Mouse (Mus musculus) CH12.LX (cell line): Measurements from ENCODE around the gene Raver1. TPM values are rescaled to one million over a fixed set of nuclear protein-coding genes. Genes with fewer than 3 reads are reported as not detected.

Experiments used
- DNase-seq: peaks from one replicate; pipeline ENCODE4 v3.0.0-alpha.2; 2013; ENCODE audit errors: extremely low read depth
- H3K27ac ChIP-seq: 2 replicates; pipeline ENCODE4 v1.5.1; 2012; ENCODE audit warnings: low read depth, mild to moderate bottlenecking, control low read depth, moderate library complexity; ENCODE audit not compliant: insufficient read depth
- H3K27me3 ChIP-seq: replicated peaks from 2 replicates; pipeline ENCODE3; 2012; ENCODE audit warnings: inconsistent platforms
- H3K36me3 ChIP-seq, 2 experiments: replicated peaks in 1 of 2; 2 replicates each; pipeline versions ENCODE3 to v1.6.1; 2012; ENCODE audit warnings: inconsistent platforms in 1 of 2, low read length in 1 of 2, mild to moderate bottlenecking in 1 of 2, mixed read lengths in 1 of 2, moderate library complexity in 1 of 2; ENCODE audit not compliant: control insufficient read depth in 1 of 2, insufficient read depth in 1 of 2
- H3K4me1 ChIP-seq, 2 experiments: 2 replicates each; pipeline ENCODE4 v1.6.1; 2012; ENCODE audit warnings: inconsistent platforms in 1 of 2, moderate library complexity in 1 of 2; ENCODE audit not compliant: insufficient read depth in 2 of 2, control insufficient read depth in 1 of 2
- H3K4me2 ChIP-seq: 2 replicates; pipeline ENCODE4 v1.6.1; 2012; ENCODE audit warnings: low read depth, mild to moderate bottlenecking, control low read depth; ENCODE audit not compliant: poor library complexity, insufficient read depth, severe bottlenecking
- H3K4me3 ChIP-seq, 3 experiments: fragments of 150-350 bp in 1 of 3; sonication (generic) in 1 of 3; replicated peaks in 1 of 3; 2 replicates each; pipeline versions ENCODE3 to v1.5.1; 2011 to 2012; ENCODE audit warnings: low read depth in 2 of 3, low read length in 2 of 3, mild to moderate bottlenecking in 2 of 3, moderate library complexity in 2 of 3, control low read depth in 1 of 3, improper control_type of control experiment in 1 of 3, inconsistent platforms in 1 of 3, mixed read lengths in 1 of 3; ENCODE audit not compliant: poor library complexity in 1 of 3
- H3K79me2 ChIP-seq: replicated peaks from 2 replicates; pipeline ENCODE4 v1.6.1; 2012; ENCODE audit warnings: mild to moderate bottlenecking, moderate library complexity; ENCODE audit not compliant: control insufficient read depth, poor library complexity, insufficient read depth, severe bottlenecking; ENCODE audit errors: extremely low read depth
- H3K9ac ChIP-seq: 2 replicates; pipeline ENCODE4 v1.6.1; 2012; ENCODE audit warnings: low read depth, mild to moderate bottlenecking, control low read depth, moderate library complexity; ENCODE audit not compliant: insufficient read depth
- H3K9me3 ChIP-seq: replicated peaks from 2 replicates; pipeline ENCODE3; 2012; ENCODE audit warnings: low read length, inconsistent platforms, mixed read lengths
- BHLHE40 ChIP-seq: IDR thresholded peaks from 2 replicates; pipeline ENCODE4 v1.6.1; 2011; ENCODE audit warnings: mild to moderate bottlenecking, low read depth, low read length, improper control_type of control experiment
- E2F4 ChIP-seq: IDR thresholded peaks from 2 replicates; pipeline ENCODE4 v1.6.1; 2011; ENCODE audit warnings: low read depth, low read length, improper control_type of control experiment; ENCODE audit not compliant: insufficient replicate concordance
- EP300 ChIP-seq: IDR thresholded peaks from 2 replicates; pipeline ENCODE4 v1.6.1; 2011; ENCODE audit warnings: low read length, improper control_type of control experiment
- ETS1 ChIP-seq: conservative IDR thresholded peaks from 2 replicates; pipeline ENCODE4 v1.6.1; 2012; ENCODE audit warnings: low read depth, mild to moderate bottlenecking, inconsistent platforms, low read length, improper control_type of control experiment, moderate library complexity
- JUN ChIP-seq: IDR thresholded peaks from 2 replicates; pipeline ENCODE4 v1.6.1; 2011; ENCODE audit warnings: low read depth, mild to moderate bottlenecking, low read length, improper control_type of control experiment, moderate library complexity; ENCODE audit not compliant: insufficient read depth
- MAFK ChIP-seq: IDR thresholded peaks from 2 replicates; pipeline ENCODE4 v1.6.1; 2011; ENCODE audit warnings: low read length, improper control_type of control experiment; ENCODE audit not compliant: insufficient replicate concordance
- MAX ChIP-seq: IDR thresholded peaks from 2 replicates; pipeline ENCODE4 v1.6.1; 2011; ENCODE audit warnings: low read length, improper control_type of control experiment
- MXI1 ChIP-seq: IDR thresholded peaks from 2 replicates; pipeline ENCODE4 v1.6.1; 2011; ENCODE audit warnings: mild to moderate bottlenecking, low read depth, low read length, improper control_type of control experiment
- MYC ChIP-seq: IDR thresholded peaks from 2 replicates; pipeline ENCODE4 v1.6.1; 2011; ENCODE audit warnings: low read depth, mild to moderate bottlenecking, improper control_type of control experiment, low read length
- POLR2A ChIP-seq: IDR thresholded peaks from 2 replicates; pipeline ENCODE4 v1.6.1; 2011; ENCODE audit warnings: low read depth, mild to moderate bottlenecking, improper control_type of control experiment, low read length
- POLR2AphosphoS2 ChIP-seq: IDR thresholded peaks from 2 replicates; pipeline ENCODE4 v1.6.1; 2011; ENCODE audit warnings: low read depth, low read length, improper control_type of control experiment
- RCOR1 ChIP-seq: conservative IDR thresholded peaks from 2 replicates; pipeline ENCODE4 v1.6.1; 2012; ENCODE audit warnings: low read depth, mild to moderate bottlenecking, inconsistent platforms, low read length, improper control_type of control experiment
- SMC3 ChIP-seq: IDR thresholded peaks from 2 replicates; pipeline ENCODE4 v1.6.1; 2011; ENCODE audit warnings: low read depth, low read length, improper control_type of control experiment
- TBP ChIP-seq: conservative IDR thresholded peaks from 2 replicates; pipeline ENCODE4 v1.6.1; 2011; ENCODE audit warnings: low read depth, low read length, improper control_type of control experiment
- TCF12 ChIP-seq: IDR thresholded peaks from 2 replicates; pipeline ENCODE4 v1.6.1; 2014; ENCODE audit warnings: low read depth, mild to moderate bottlenecking, inconsistent platforms, low read length, improper control_type of control experiment
- UBTF ChIP-seq: IDR thresholded peaks from 2 replicates; pipeline ENCODE4 v1.6.1; 2012; ENCODE audit warnings: low read depth, mild to moderate bottlenecking, inconsistent platforms, low read length, improper control_type of control experiment, moderate library complexity
- ZMIZ1 ChIP-seq: IDR thresholded peaks from 2 replicates; pipeline ENCODE4 v1.6.1; 2012; ENCODE audit warnings: low read depth, mild to moderate bottlenecking, inconsistent platforms, low read length, improper control_type of control experiment
- ZNF384 ChIP-seq: IDR thresholded peaks from 2 replicates; pipeline ENCODE4 v1.6.1; 2012; ENCODE audit warnings: low read depth, low read length, improper control_type of control experiment, inconsistent platforms
- dilution Hi-C: fragments of 300-500 bp; cut with MboI; formaldehyde crosslinking; loops from 2 replicates; pipeline ENCODE4 v1.14.3; 2020; ENCODE audit warnings: low sequenced_read_pairs; ENCODE audit not compliant: extremely low pct_unique_long_range_greater_than_20kb, extremely low pct_ligation_motif_present
- in situ Hi-C: fragments of 300-500 bp; cut with MboI; formaldehyde crosslinking; loops from 3 replicates; pipeline ENCODE4 v1.14.3; 2019; ENCODE audit warnings: low sequenced_read_pairs, low pct_ligation_motif_present, low pct_unique_long_range_greater_than_20kb, mixed read lengths
- polyA plus RNA-seq: library from polyadenylated mRNA; unstranded; fragments of >175 nt; gene quantifications from 2 replicates; pipeline ENCODE4 v1.2.1, GENCODE M21; 2012; ENCODE audit warnings: low read depth; ENCODE audit not compliant: insufficient read length
- total RNA-seq, 2 experiments: library from RNA; depleted of rRNA; stranded (reverse); fragments of 300-350 nt in 1 of 2; fragments of >200 nt in 1 of 2; gene quantifications; 2 replicates each; pipeline ENCODE4 v1.2.3; 2012 to 2014

Gene Raver1
- total and polyA plus RNA-seq, 3 experiments = 18.9 to 101 (median 30.8) TPM

- DNase-seq = no peak
- Histone ChIP-seq H3K27me3 (no peaks in the 10 kb centered on the region), H3K4me3 (no peak overlapping the region), H3K36me3 (peaks cover 82 to 96% of the 10 kb centered on the region in 2 experiments), H3K9me3 (no peaks in the 10 kb centered on the region), H3K4me1 (peaks cover 0 to 13% of the 10 kb centered on the region in 2 experiments; a peak in 1 of 4 replicates), H3K27ac (no peak overlapping the region), H3K9ac (no peak overlapping the region), H3K79me2 (peaks cover 34% of the 10 kb centered on the region), H3K4me2 (no peak overlapping the region)
- TF ChIP-seq POLR2A = no peak
- no peak for TF ChIP-seq POLR2AphosphoS2
- no peak for TF ChIP-seq JUN
- no peak for TF ChIP-seq ETS1
- no peak for TF ChIP-seq UBTF
- no peak for TF ChIP-seq ZMIZ1
- TF ChIP-seq SMC3 = no peak
- TF ChIP-seq MYC = no peak
- TF ChIP-seq TCF12 = no peak
- TF ChIP-seq MAFK = no peak
- TF ChIP-seq BHLHE40 = no peak
- TF ChIP-seq E2F4 = no peak
- no peak for TF ChIP-seq MXI1
- TF ChIP-seq MAX = no peak
- TF ChIP-seq ZNF384 = no peak
- no peak for TF ChIP-seq RCOR1
- TF ChIP-seq EP300 = no peak
- TF ChIP-seq TBP = no peak
- dilution Hi-C loops (no loop called here), in situ Hi-C loops (no loop called here)
Observed at GRCm38 (mm10) chr9:21081127-21081526, 10.7 kb downstream of the Raver1 start.

- dilution Hi-C loops (no loop called here), in situ Hi-C loops (no loop called here)
- Histone ChIP-seq H3K4me3 (no peak overlapping the region), H3K4me1 (peaks cover 8 to 24% of the 10 kb centered on the region in 2 experiments), H3K27me3 (no peaks in the 10 kb centered on the region), H3K79me2 (peaks cover 24% of the 10 kb centered on the region), H3K9ac (no peak overlapping the region), H3K36me3 (peaks cover 69 to 78% of the 10 kb centered on the region in 2 experiments), H3K4me2 (no peak overlapping the region), H3K9me3 (no peaks in the 10 kb centered on the region), H3K27ac (no peak overlapping the region)
- TF ChIP-seq ETS1 (no peak), ZMIZ1 (peak; percentile 51; the same call in 1 of the 2 replicates)
- no peak for DNase-seq
Observed at GRCm38 (mm10) chr9:21075625-21076024, 16.2 kb downstream of the Raver1 start.
